Mouse (Mus musculus): ENCODE data around the gene Ppp2r2d. TPM values are rescaled to one million over a fixed set of nuclear protein-coding genes. Genes with fewer than 3 reads are reported as not detected.
A peak's percentile ranks its signal among the peaks of the same experiment; 100 is the strongest.

Ppp2r2d gene
- polyA plus RNA-seq, 1 experiment from 2014 or later = 40.0 TPM

GRCm38 (mm10) chr7:138867286-138867685, 21.4 kb downstream of the Ppp2r2d start:
- H3K4me3 ChIP-seq = no peak overlapping the region
- H3K36me3 ChIP-seq = peaks cover 36% of the 10 kb centered on the region
- H3K4me2 ChIP-seq = no peak overlapping the region
- WGBS = 46% methylated on average over 6 of the region's 6 CpGs
- H3K4me1 ChIP-seq = peaks cover 18% of the 10 kb centered on the region
- H3K9me3 ChIP-seq = no peaks in the 10 kb centered on the region
- no peak for ATAC-seq (ENCODE audit: insufficient number of reproducible peaks, insufficient read depth, low FRiP score, low TSS enrichment, low read depth)
- no peaks in the 10 kb centered on the region for H3K27me3 ChIP-seq
- H3K9ac ChIP-seq = no peak overlapping the region
- no peak overlapping the region for H3K27ac ChIP-seq

- Histone ChIP-seq H3K4me1 (peaks cover 11% of the 10 kb centered on the region), H3K27ac (no peak overlapping the region), H3K4me2 (no peak overlapping the region), H3K4me3 (no peak overlapping the region), H3K9me3 (no peaks in the 10 kb centered on the region), H3K36me3 (peaks cover 44% of the 10 kb centered on the region), H3K27me3 (no peaks in the 10 kb centered on the region), H3K9ac (no peak overlapping the region)
- WGBS = 89% methylated on average over 4 of the region's 4 CpGs
- ATAC-seq (ENCODE audit: insufficient number of reproducible peaks, insufficient read depth, low FRiP score, low TSS enrichment, low read depth) = no peak
These were observed 22.4 kb downstream of the Ppp2r2d start for GRCm38 (mm10) chr7:138868316-138868715.

DNA sequence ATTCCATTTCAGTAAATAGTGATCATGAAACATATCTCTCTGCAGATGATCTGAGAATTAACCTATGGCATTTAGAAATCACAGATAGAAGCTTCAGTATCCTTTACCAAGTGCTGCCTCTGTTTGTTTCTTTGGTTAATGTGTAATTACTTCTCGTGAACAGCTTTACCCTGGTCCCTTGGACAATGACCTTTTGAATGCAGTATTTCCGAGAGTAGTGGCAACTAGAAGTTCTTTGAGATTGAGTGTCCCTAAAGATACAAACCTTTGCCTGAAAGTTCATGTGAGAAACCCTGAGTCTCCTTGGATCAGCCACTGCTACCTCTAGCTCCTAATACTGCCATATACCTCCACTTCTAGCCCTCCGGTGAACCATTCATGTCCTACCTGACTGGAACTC, 27.1 kb downstream of the Ppp2r2d start:
- H3K27me3 ChIP-seq = no peaks in the 10 kb centered on the region
- ATAC-seq (ENCODE audit: insufficient number of reproducible peaks, insufficient read depth, low FRiP score, low TSS enrichment, low read depth) = no peak
- H3K9me3 ChIP-seq = no peaks in the 10 kb centered on the region
- H3K4me3 ChIP-seq = no peak overlapping the region
- no peak overlapping the region for H3K27ac ChIP-seq
- peaks cover 91% of the 10 kb centered on the region for H3K36me3 ChIP-seq
- WGBS = 87% methylated on average over 3 of the region's 3 CpGs
- H3K9ac ChIP-seq = no peak overlapping the region
- H3K4me2 ChIP-seq = no peak overlapping the region
- H3K4me1 ChIP-seq = no peaks in the 10 kb centered on the region

DNA sequence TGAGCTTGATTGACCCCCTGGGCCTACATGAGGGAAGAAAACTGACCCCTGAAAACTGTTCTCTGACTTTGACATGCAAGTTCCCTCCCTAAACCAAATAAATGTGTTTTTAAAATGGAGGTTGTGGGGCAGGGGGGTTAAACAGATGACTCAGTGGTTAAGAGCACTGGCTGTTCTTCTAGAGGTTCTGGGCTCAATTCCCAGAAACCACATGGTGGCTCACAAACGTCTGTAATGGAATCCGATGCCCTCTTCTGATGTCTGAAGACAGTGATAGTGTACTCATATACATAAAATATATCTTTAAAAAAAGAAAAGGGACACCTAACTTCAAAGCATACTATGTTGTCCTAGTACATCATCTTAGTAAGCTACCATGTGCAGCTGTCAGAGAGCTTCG, 29.2 kb downstream of the Ppp2r2d start:
- no peak overlapping the region for H3K27ac ChIP-seq
- peaks cover 95% of the 10 kb centered on the region for H3K36me3 ChIP-seq
- no peak overlapping the region for H3K9ac ChIP-seq
- no peak overlapping the region for H3K4me2 ChIP-seq
- H3K27me3 ChIP-seq = no peaks in the 10 kb centered on the region
- 71% methylated on average over 3 of the region's 3 CpGs for WGBS
- H3K4me3 ChIP-seq = no peak overlapping the region
- H3K9me3 ChIP-seq = no peaks in the 10 kb centered on the region
- no peaks in the 10 kb centered on the region for H3K4me1 ChIP-seq
- ATAC-seq (ENCODE audit: insufficient number of reproducible peaks, insufficient read depth, low FRiP score, low TSS enrichment, low read depth) = no peak

- peaks cover 65% of the 10 kb centered on the region for H3K36me3 ChIP-seq
These were observed 37.8 kb downstream of the Ppp2r2d start for GRCm38 (mm10) chr7:138883724-138884123.

DNA sequence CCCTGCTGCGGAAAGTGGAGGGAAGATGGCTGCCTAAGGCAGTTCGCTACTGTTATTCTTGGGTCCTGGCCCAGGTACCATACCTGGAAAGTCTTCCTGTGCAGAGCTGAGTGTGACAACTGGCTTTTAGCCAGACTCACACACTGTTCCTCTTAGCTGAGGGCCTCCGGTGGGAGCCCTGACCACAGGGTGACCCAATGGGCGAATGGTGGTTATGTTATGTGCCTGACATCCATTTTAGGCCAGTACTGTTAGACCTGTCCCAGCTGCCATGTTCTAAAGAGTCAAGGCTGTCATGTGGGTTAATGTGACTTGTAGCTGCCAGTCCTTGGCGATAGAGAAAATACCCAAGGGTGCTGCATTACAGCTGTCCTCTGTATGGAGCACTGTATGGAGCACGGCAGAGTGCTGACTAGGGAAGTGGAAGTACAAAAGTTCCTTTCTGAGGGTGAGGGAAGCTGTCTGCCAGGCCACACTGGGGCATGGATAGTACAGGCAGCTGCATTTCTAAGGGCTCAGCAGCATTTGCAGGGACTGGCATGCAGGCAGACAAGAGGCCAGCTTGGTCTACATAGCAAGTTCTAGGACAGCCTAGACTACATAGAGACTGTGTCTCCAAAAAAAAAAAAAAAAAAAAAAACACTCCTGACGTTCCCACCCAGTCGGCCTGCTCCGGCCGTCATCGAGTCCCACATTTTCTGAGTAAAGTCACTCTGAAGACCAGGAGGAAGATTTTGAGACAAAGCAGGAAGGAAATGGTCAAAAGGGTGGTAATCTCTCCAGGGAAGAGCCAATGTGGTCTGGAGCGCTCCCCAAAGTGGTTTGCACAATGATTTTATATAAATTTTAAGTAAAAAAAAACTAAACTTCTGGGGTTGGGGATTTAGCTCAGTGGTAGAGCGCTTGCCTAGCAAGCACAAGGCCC, 39.7 kb downstream of the Ppp2r2d start:
- Histone ChIP-seq H3K9ac (no peak overlapping the region), H3K4me1 (no peaks in the 10 kb centered on the region), H3K27ac (no peak overlapping the region), H3K9me3 (no peaks in the 10 kb centered on the region), H3K36me3 (peaks cover 46% of the 10 kb centered on the region), H3K4me3 (no peak overlapping the region), H3K27me3 (no peaks in the 10 kb centered on the region), H3K4me2 (no peak overlapping the region)
- WGBS = 90% methylated on average over 13 of the region's 13 CpGs
- no peak for ATAC-seq (ENCODE audit: insufficient number of reproducible peaks, insufficient read depth, low FRiP score, low TSS enrichment, low read depth)

More at GRCm38 (mm10) chr7:138883724-138884123, 37.8 kb downstream of the Ppp2r2d start:
- ATAC-seq (ENCODE audit: insufficient number of reproducible peaks, insufficient read depth, low FRiP score, low TSS enrichment, low read depth) = no peak
- Histone ChIP-seq H3K4me1 (no peaks in the 10 kb centered on the region), H3K9me3 (no peaks in the 10 kb centered on the region), H3K4me2 (no peak overlapping the region), H3K27ac (no peak overlapping the region), H3K9ac (no peak overlapping the region), H3K4me3 (no peak overlapping the region), H3K27me3 (no peaks in the 10 kb centered on the region)
- 84% methylated on average over 3 of the region's 3 CpGs for WGBS

DNA sequence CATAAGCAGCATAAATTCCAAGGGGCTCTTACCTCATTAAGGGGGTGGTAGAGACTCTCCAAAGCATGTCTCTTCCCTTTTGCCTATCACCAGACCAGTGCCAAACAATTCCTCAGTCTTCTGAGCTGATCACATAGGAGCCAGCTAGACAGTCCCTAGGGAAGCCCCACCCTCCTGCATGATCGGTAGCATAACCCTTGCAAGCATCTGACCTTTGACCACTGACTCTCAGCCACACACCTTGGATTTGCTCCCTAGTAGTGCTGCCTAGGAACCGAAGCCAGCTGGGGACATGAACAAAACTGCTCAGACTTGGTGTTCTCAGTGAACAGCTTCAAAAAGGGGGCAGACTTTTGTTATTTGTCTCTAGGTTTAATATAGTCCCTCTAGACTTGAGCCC, 52.2 kb downstream of the Ppp2r2d start:
- Histone ChIP-seq H3K9ac (no peak overlapping the region), H3K4me3 (no peak overlapping the region), H3K27ac (no peak overlapping the region), H3K9me3 (no peaks in the 10 kb centered on the region), H3K4me1 (no peaks in the 10 kb centered on the region), H3K27me3 (no peaks in the 10 kb centered on the region), H3K36me3 (peaks cover 51% of the 10 kb centered on the region), H3K4me2 (no peak overlapping the region)
- ATAC-seq (ENCODE audit: insufficient number of reproducible peaks, insufficient read depth, low FRiP score, low TSS enrichment, low read depth) = no peak
- WGBS = 61% methylated on average over 2 of the region's 2 CpGs

DNA sequence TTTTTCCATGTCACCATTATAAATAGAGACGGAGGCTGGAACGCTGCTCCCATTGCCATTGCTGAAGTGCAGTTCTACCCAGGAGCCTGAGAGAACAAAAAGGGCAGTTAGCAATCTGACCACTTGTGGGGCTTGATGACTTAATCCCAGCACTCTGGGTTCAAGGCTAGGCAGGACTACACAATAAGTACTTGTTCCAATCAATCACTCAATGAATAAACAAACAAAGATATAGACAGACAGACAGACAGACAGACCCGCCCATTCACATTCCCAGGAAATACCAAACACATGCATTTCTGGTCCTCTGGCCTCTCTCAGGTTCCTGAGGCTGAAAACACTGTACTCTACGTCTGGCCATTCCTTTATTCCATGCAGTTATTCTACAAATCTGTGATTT, 52.9 kb downstream of the Ppp2r2d start:
- ATAC-seq (ENCODE audit: insufficient number of reproducible peaks, insufficient read depth, low FRiP score, low TSS enrichment, low read depth) = no peak
- Histone ChIP-seq H3K4me2 (no peak overlapping the region), H3K9ac (no peak overlapping the region), H3K9me3 (no peaks in the 10 kb centered on the region), H3K4me3 (no peak overlapping the region), H3K36me3 (peaks cover 46% of the 10 kb centered on the region), H3K4me1 (peaks cover under 1% of the 10 kb centered on the region; the same call in 1 of the 2 replicates), H3K27ac (no peak overlapping the region), H3K27me3 (no peaks in the 10 kb centered on the region)
- 88% methylated on average over 4 of the region's 4 CpGs for WGBS

DNA sequence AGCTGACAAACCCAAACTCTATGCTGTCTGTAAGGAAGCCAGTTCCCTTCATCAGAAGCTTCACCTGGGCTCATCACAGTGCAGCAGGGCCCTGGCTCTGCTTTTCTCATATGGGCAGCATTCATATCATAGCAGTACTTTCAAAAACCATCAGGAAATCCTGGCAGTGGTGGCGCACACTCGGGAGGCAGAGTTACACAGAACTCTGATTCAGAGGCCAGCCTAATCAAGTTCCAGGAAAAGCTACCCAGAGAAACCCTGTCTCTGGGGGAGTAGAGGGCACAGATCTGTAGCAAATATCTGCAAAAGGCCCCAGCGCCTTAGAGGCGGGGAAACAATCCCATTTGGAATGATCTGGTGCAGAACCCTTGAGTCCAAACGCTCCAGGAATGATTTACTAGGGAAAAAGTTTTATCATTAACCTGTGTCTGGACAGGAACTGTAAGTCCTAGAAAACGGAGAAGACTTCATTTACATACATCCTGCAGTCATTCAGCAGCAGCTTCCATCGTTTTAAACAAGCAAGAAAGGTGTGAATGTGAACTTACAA, 58.1 kb downstream of the Ppp2r2d start:
- Histone ChIP-seq H3K4me2 (no peak overlapping the region), H3K27me3 (no peaks in the 10 kb centered on the region), H3K9ac (no peak overlapping the region), H3K4me3 (no peak overlapping the region), H3K27ac (no peak overlapping the region), H3K4me1 (peaks cover 31% of the 10 kb centered on the region), H3K36me3 (no peaks in the 10 kb centered on the region), H3K9me3 (no peaks in the 10 kb centered on the region)
- WGBS = 70% methylated on average over 7 of the region's 7 CpGs
- no peak for ATAC-seq (ENCODE audit: insufficient number of reproducible peaks, insufficient read depth, low FRiP score, low TSS enrichment, low read depth)

DNA sequence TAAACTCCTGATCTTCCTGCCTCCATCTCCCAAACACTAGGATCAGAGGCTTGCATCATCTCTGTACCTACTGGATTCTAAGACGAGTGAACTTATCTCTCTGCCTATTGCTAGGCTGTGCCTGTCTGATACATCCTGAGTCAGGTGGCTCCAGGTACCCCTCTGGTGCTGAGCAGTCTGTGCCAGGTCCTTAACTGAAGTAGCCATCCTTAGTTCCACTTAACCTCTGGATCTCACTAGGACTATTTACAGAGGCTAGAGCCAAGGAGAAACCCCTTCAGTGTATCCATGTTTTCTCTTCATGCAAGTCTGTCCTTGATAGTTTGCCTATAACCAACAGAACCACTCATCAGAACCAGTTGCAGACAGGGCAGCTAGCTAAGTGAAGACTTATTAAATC, 60.6 kb downstream of the Ppp2r2d start:
- peaks cover 37% of the 10 kb centered on the region for H3K4me1 ChIP-seq
- 0 out of 2 replicates have a peak overlapping the region, but pooled peaks have one; percentile 23 for H3K27ac ChIP-seq
- 82% methylated on average over 1 of the region's 1 CpGs for WGBS
- peak overlapping the region; percentile 17; the same call in 1 of the 2 replicates for H3K9ac ChIP-seq
- no peaks in the 10 kb centered on the region for H3K27me3 ChIP-seq
- H3K4me3 ChIP-seq = peak overlapping the region; percentile 27; the same call in 1 of the 2 replicates
- no peaks in the 10 kb centered on the region for H3K36me3 ChIP-seq
- no peak for ATAC-seq (ENCODE audit: insufficient number of reproducible peaks, insufficient read depth, low FRiP score, low TSS enrichment, low read depth)
- peak overlapping the region; percentile 63 for H3K4me2 ChIP-seq
- H3K9me3 ChIP-seq = no peaks in the 10 kb centered on the region

GRCm38 (mm10) chr7:138907043-138907442, 61.2 kb downstream of the Ppp2r2d start:
- no peaks in the 10 kb centered on the region for H3K36me3 ChIP-seq
- H3K27me3 ChIP-seq = no peaks in the 10 kb centered on the region
- H3K9me3 ChIP-seq = no peaks in the 10 kb centered on the region
- H3K27ac ChIP-seq = 0 out of 2 replicates have a peak overlapping the region, but pooled peaks have one; percentile 23
- ATAC-seq (ENCODE audit: insufficient number of reproducible peaks, insufficient read depth, low FRiP score, low TSS enrichment, low read depth) = no peak
- H3K9ac ChIP-seq = peak overlapping the region; percentile 17; the same call in 1 of the 2 replicates
- H3K4me1 ChIP-seq = peaks cover 37% of the 10 kb centered on the region
- H3K4me2 ChIP-seq = peak overlapping the region; percentile 63
- 5% methylated on average over 7 of the region's 7 CpGs for WGBS
- H3K4me3 ChIP-seq = peak overlapping the region; percentile 27

DNA sequence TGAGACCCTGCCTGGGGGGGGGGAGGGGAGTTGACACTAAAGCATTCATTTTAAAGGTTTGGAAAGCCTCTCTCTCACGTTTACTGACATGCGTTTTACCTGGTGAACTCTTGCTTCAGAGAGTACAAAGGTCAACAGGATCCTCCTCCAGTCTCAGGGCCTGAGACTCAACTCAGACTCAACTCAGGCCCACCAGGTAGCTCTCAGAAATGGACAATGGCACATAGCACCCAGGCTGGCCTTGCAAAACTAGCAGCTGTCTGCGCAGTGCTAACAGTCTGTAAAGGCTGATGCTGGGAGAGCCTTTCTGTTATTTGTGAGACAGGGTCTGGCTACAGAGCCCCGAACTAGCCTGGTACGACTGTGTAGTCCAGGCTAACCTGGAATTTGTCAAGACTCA, 62.1 kb downstream of the Ppp2r2d start:
- H3K4me3 ChIP-seq = peak overlapping the region; percentile 83
- H3K27ac ChIP-seq = no peak overlapping the region
- peak overlapping the region; percentile 89 for H3K9ac ChIP-seq
- H3K27me3 ChIP-seq = no peaks in the 10 kb centered on the region
- no peaks in the 10 kb centered on the region for H3K36me3 ChIP-seq
- 54% methylated on average over 5 of the region's 5 CpGs for WGBS
- peaks cover 37% of the 10 kb centered on the region for H3K4me1 ChIP-seq
- no peak for ATAC-seq (ENCODE audit: insufficient number of reproducible peaks, insufficient read depth, low FRiP score, low TSS enrichment, low read depth)
- no peaks in the 10 kb centered on the region for H3K9me3 ChIP-seq
- H3K4me2 ChIP-seq = peak overlapping the region; percentile 63
